Mouse (Mus musculus) heart, adult 2 months (tissue): ENCODE measurements around the gene Smim11. TPM values are rescaled to one million over a fixed set of nuclear protein-coding genes. Genes with fewer than 3 reads are reported as not detected.

Experiments used
- DNase-seq, 2 experiments: peaks; one replicate each; pipeline ENCODE4 v3.0.0; 2021
- H3K27ac ChIP-seq: fragments of 200-600 bp; 2 replicates; pipeline ENCODE4 v1.8.1; 2022
- H3K27me3 ChIP-seq: fragments of 200-500 bp; 2 replicates; pipeline ENCODE4 v1.6.1; 2012; ENCODE audit warnings: mild to moderate bottlenecking, low read length, inconsistent platforms, mixed read lengths; ENCODE audit not compliant: control insufficient read depth, insufficient read depth
- H3K36me3 ChIP-seq: fragments of 200-500 bp; 2 replicates; pipeline ENCODE4 v1.6.1; 2012; ENCODE audit warnings: low read length, inconsistent platforms; ENCODE audit not compliant: control insufficient read depth, insufficient read depth
- H3K4me1 ChIP-seq: fragments of 200-500 bp; 2 replicates; pipeline ENCODE4 v1.6.1; 2011; ENCODE audit warnings: low read length; ENCODE audit not compliant: control insufficient read depth, insufficient read depth
- H3K4me3 ChIP-seq: fragments of 200-600 bp; 2 replicates; pipeline ENCODE4 v1.8.1; 2022
- H3K79me2 ChIP-seq: fragments of 200-500 bp; replicated peaks from 2 replicates; pipeline ENCODE4 v1.6.1; 2012; ENCODE audit warnings: mild to moderate bottlenecking, inconsistent platforms, low read length, moderate library complexity, mixed read lengths; ENCODE audit not compliant: control insufficient read depth, insufficient read depth
- H3K9ac ChIP-seq: fragments of 200-500 bp; 2 replicates; pipeline ENCODE4 v1.6.1; 2012; ENCODE audit warnings: low read depth, mild to moderate bottlenecking, control low read depth, inconsistent platforms, low read length, mixed read lengths
- CTCF ChIP-seq: fragments of 200-600 bp; IDR thresholded peaks from 2 replicates; pipeline ENCODE4 v1.8.1; 2022; ENCODE audit warnings: antibody characterized with exemption, mild to moderate bottlenecking, moderate library complexity
- EP300 ChIP-seq: fragments of 200-500 bp; IDR thresholded peaks from 2 replicates; pipeline ENCODE4 v1.6.1; 2011; ENCODE audit warnings: low read depth, low read length, control low read depth; ENCODE audit not compliant: insufficient read depth
- POLR2A ChIP-seq: fragments of 200-500 bp; IDR thresholded peaks from 2 replicates; pipeline ENCODE4 v1.6.1; 2011; ENCODE audit warnings: mild to moderate bottlenecking, low read depth, low read length, control low read depth; ENCODE audit not compliant: insufficient read depth
- WGBS: fragments of 180-500 bp; shearing (Covaris S2); methylation state at CpG from one replicate; pipeline ENCODE4 v1.1.7; 2018; 5-methylcytosine and 5-hydroxymethylcytosine counted together
- intact Hi-C: fragments of 180-260 bp; cut with DNase I; formaldehyde crosslinking; loops from one replicate; pipeline ENCODE4 v1.15.1; 2025
- long read RNA-seq: library from polyadenylated mRNA; stranded (forward); transcript quantifications from one replicate; pipeline ENCODE4 v2.0.0, GENCODE M21; 2021
- polyA plus RNA-seq: library from polyadenylated mRNA; depleted of rRNA; stranded (reverse); fragments of >200 nt; gene quantifications from 2 replicates; pipeline ENCODE4 v1.2.3, GENCODE M21; 2012; rRNA removed
- total RNA-seq, 2 experiments: library from RNA; stranded (reverse); gene quantifications; 2 replicates each; pipeline ENCODE4 v1.2.3; 2021

Smim11 gene
- total RNA-seq (10 to 100 TPM; 76.1 to 89.9 TPM), polyA plus RNA-seq (46.9 and 55.4 TPM in 2 replicates)
- long read RNA-seq, transcript Smim11-201 (4 exons, 517 nt) = major isoform, 79 of 87 reads
- long read RNA-seq, partial matches to known transcripts = 3 of 87 reads
- long read RNA-seq, other reads (novel, unspliced or antisense) = 5 of 87 reads

DNA sequence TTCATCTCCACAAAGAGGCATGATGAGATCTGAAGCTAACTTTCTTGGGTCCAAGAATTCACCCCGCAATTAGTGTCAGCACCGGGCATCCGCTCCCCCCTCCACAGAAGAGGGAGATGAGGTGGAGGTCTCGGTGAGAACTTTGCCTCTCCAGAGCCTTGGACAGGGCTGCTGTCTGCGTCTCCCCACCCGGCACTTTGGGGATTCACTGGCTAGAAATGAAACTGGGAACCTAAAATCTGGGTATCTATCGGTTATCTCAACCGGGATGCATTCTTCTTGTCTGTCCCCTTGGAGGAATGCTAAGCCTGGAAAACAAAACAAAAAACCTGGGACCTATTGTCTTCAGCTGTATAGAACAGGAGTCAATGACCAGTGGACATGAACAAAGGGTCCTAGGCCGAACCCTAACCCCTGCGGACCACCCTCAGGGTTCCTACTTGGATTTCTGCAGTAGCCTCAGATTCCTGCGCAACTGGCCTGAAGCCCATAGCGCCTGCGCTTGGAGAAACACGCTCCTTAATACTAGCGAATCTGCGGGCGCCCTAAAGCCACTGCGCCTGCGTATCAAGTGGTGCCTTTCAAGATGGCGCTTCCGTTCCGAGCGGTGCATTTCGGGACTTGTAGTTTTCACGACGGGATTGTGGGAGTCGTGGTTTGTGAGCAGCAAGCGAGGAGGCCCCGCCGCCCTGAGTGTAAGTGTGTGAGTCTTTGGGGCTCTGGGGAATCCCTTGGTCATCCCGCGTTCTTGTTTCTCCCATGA is at the start of gene Smim11:
TSS of gene Smim11 (plus strand) at position 638 of the 763 bp plus-strand sequence.
- no peaks in the 10 kb centered on the region; the same call in 1 of the 2 replicates for H3K36me3 ChIP-seq
- intact Hi-C loops = loop anchor here (1.0 to 5.0 kb wide), 2 partner anchors 369 to 574 kb away; partner anchors contain the start of genes Cryzl1 and Itsn1
- H3K27ac ChIP-seq = peak within 1 kb of the TSS; percentile 93
- 7% methylated on average over 32 of the region's 32 CpGs for WGBS
- no peaks in the 10 kb centered on the region for H3K79me2 ChIP-seq
- TF ChIP-seq CTCF (no peak), EP300 (peak; percentile 83), POLR2A (peak; percentile 95)
- peak within 1 kb of the TSS; percentile 67 for H3K9ac ChIP-seq
- no peaks in the 10 kb centered on the region for H3K27me3 ChIP-seq
- H3K4me3 ChIP-seq = peak within 1 kb of the TSS; percentile 75
- peak; percentile 93 to 95 for DNase-seq
- H3K4me1 ChIP-seq = peaks cover 10% of the 10 kb centered on the region

DNA sequence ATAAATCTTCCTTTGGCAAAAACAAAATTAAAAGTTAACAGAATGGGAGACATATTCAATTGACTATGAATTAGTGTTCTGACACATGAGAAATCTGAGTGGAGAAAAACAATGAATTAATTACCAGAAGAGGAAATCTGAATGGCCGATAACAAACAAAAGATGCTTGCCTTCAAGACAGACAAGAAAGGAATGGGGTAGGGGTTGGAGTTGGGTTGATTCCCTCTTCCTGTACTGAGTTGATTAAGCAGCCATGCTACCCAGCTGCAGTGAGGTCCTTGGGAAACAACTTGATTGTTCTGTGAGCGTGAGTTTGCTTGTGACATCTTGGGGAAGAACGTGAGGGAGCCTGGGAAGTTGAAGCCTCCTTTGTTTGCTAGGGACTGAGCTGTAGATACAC is 46.8 kb upstream of the Smim11 start:
- Histone ChIP-seq H3K9ac (no peak overlapping the region), H3K4me1 (no peaks in the 10 kb centered on the region), H3K27ac (no peak overlapping the region), H3K4me3 (no peak overlapping the region), H3K27me3 (no peaks in the 10 kb centered on the region), H3K36me3 (no peaks in the 10 kb centered on the region), H3K79me2 (no peaks in the 10 kb centered on the region)
- WGBS = 66% methylated on average over 3 of the region's 3 CpGs
- intact Hi-C loops = no loop called here
- TF ChIP-seq EP300 (no peak), CTCF (no peak), POLR2A (no peak)
- DNase-seq = no peak

DNA sequence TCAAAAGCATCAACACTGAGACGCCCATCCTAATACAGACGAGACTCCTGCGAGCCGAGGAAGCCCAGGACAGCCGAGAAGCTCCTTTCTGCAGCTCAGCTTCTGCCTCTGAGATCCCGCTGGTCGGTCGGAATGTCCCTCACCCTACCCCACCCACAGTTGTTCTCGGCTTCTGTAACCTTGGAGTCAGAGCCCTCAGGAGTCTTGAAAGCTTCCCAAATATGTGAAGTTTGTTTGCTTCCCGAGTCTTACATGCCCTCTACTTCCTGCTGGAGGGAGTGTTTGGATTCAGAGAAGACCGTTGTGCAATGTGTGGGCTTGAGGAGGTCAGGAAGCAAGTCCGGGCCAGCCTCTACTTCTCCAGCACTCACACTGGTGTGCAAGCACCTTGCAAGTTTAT is 33.2 kb upstream of the Smim11 start:
- TF ChIP-seq POLR2A (no peak), EP300 (no peak)
- no peak overlapping the region for H3K9ac ChIP-seq
- H3K27ac ChIP-seq = no peak overlapping the region
- intact Hi-C loops = no loop called here
- no peak for DNase-seq
- H3K4me1 ChIP-seq = no peaks in the 10 kb centered on the region
- no peak overlapping the region for H3K4me3 ChIP-seq
- WGBS = 59% methylated on average over 12 of the region's 12 CpGs
- no peaks in the 10 kb centered on the region for H3K79me2 ChIP-seq
- no peaks in the 10 kb centered on the region for H3K36me3 ChIP-seq
- no peaks in the 10 kb centered on the region for H3K27me3 ChIP-seq

DNA sequence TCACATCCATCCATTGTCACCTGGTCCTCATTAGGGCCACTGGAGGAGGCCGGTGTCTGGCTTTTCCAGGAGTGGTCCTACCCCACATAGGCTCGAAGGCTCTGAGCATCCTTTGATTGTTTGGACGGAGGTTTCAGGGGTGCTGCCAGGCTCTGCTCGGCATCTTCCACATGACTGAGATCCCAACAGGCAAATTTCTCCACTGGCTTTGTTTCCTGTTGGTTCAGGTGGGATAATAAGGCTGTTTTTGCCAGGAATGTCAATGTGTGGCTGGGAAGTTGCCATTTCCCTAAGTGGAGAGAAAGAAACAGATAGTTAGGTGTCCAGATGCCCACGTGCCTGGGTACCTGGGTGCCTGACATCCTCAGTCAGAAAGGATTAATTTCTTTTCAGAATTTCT is 26.6 kb upstream of the Smim11 start:
- intact Hi-C loops = no loop called here
- H3K9ac ChIP-seq = no peak overlapping the region
- WGBS = 83% methylated on average over 5 of the region's 5 CpGs
- no peak overlapping the region for H3K27ac ChIP-seq
- H3K79me2 ChIP-seq = no peaks in the 10 kb centered on the region
- H3K4me3 ChIP-seq = no peak overlapping the region
- no peak for TF ChIP-seq CTCF
- TF ChIP-seq EP300 = no peak
- TF ChIP-seq POLR2A = no peak
- no peaks in the 10 kb centered on the region for H3K36me3 ChIP-seq
- H3K27me3 ChIP-seq = no peaks in the 10 kb centered on the region
- DNase-seq = no peak
- no peaks in the 10 kb centered on the region for H3K4me1 ChIP-seq

DNA sequence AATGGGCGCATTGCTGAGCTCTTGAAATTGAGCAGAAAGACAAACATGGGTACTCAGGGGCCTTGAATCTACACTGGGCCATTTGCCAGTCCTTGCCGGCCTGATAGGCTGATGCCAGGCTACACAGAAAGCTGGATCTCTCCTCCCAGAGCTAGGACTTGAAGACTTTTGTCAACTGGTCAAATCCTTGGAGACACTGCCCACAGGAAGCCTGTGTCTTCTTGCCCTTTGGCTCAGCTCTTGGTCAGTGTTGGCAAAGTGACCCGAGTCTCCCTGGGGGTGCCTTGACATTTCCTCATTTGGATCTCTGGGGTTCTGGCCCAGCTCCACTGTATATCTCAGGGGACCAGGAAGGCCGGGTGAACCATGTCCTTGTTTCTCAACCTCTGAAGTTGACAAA is 25.6 kb upstream of the Smim11 start:
- Histone ChIP-seq H3K4me3 (no peak overlapping the region), H3K79me2 (no peaks in the 10 kb centered on the region), H3K9ac (no peak overlapping the region), H3K4me1 (no peaks in the 10 kb centered on the region), H3K27me3 (no peaks in the 10 kb centered on the region), H3K27ac (no peak overlapping the region), H3K36me3 (no peaks in the 10 kb centered on the region)
- intact Hi-C loops = no loop called here
- WGBS = 56% methylated on average over 4 of the region's 4 CpGs
- TF ChIP-seq CTCF = no peak
- TF ChIP-seq EP300 = no peak
- no peak for TF ChIP-seq POLR2A
- DNase-seq = peak in 1 of 2 experiments; percentile 30

DNA sequence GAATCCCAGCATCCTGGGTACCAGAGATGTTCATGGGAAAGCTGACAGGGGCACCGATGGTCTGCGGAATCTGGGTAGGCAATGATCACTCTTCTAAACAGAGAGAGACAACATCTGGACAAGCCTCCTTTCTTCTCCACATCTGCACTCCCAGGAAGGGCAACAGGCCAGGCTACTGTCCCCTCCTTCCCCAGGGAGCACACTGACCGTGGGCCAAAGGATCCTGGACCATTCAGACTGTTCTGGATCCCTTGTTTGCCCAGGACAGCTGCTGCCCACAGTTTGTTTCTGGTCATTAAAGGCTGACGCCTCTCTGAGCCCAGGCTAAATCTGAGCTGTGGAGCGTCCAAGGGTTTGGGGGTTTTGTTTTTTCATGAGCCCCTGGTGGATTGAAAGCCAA is 18.4 kb upstream of the Smim11 start:
- Histone ChIP-seq H3K4me1 (no peaks in the 10 kb centered on the region; the same call in 1 of the 2 replicates), H3K79me2 (no peaks in the 10 kb centered on the region), H3K27me3 (no peaks in the 10 kb centered on the region), H3K36me3 (no peaks in the 10 kb centered on the region), H3K27ac (no peak overlapping the region), H3K4me3 (no peak overlapping the region), H3K9ac (no peak overlapping the region)
- peak in 1 of 2 experiments; percentile 17 for DNase-seq
- 72% methylated on average over 5 of the region's 5 CpGs for WGBS
- intact Hi-C loops = no loop called here
- TF ChIP-seq EP300 (no peak), POLR2A (no peak), CTCF (no peak)
